Mouse (Mus musculus) liver (tissue): ENCODE measurements around the gene Olfr777.
"Not testable (repeated sequence)": the region's sequence is repeated elsewhere in the genome, so short reads cannot be mapped to it uniquely, and the experiment has no call there.

ENCODE experiments used
- DNase-seq: peaks from one replicate; pipeline ENCODE4 v3.0.0-alpha.2; 2020; ENCODE audit warnings: mixed read lengths

Gene Olfr777

GRCm38 (mm10) chr10:129271081-129271535 is at the start of gene Olfr777:
Gene Olfr777 (minus strand): TSS chr10:129271485.
- no peak for DNase-seq

- DNase-seq, result no peak
Observed at GRCm38 (mm10) chr10:129317817-129318216, 46.5 kb upstream of the Olfr777 start, which contains the start of gene Olfr780. Gene Olfr780 (plus strand): TSS chr10:129318117.

GRCm38 (mm10) chr10:129313521-129313920 is 42.2 kb upstream of the Olfr777 start:
- not testable (repeated sequence) for DNase-seq

- DNase-seq, result not testable (repeated sequence)
Observed at GRCm38 (mm10) chr10:129312973-129313372, 41.7 kb upstream of the Olfr777 start.

- no peak for DNase-seq
Observed at GRCm38 (mm10) chr10:129258827-129259226, 12.5 kb downstream of the Olfr777 start, which contains the start of gene Olfr776. Gene Olfr776 (plus strand): TSS chr10:129259127.

GRCm38 (mm10) chr10:129248112-129248511 is 23.2 kb downstream of the Olfr777 start, which contains the start of gene Olfr775:
Gene Olfr775 (plus strand): TSS chr10:129248412.
- no peak for DNase-seq

GRCm38 (mm10) chr10:129235904-129236303 is 35.4 kb downstream of the Olfr777 start, which contains the start of gene Olfr774:
Gene Olfr774 (plus strand): TSS chr10:129236204.
- no peak for DNase-seq

GRCm38 (mm10) chr10:129230737-129231136 is 40.5 kb downstream of the Olfr777 start:
- no peak for DNase-seq
